Mouse (Mus musculus) adrenal gland, adult 10 weeks (tissue): Measurements from ENCODE around the gene Fra10ac1. TPM values are rescaled to one million over a fixed set of nuclear protein-coding genes. Genes with fewer than 3 reads are reported as not detected.

Source experiments
- polyA plus RNA-seq: library from polyadenylated mRNA; stranded (reverse); fragments of 350-450 nt; fragmentation: Illumina TruSeq; extraction: RNeasy Lipid Tissue Mini Kit (QIAGEN cat#74804); gene quantifications from one replicate; pipeline ENCODE4 v1.2.3, GENCODE M21; 2014; ENCODE audit warnings: low read depth, low replicate concordance

The Fra10ac1 gene
- 62.7 TPM for polyA plus RNA-seq

GRCm38 (mm10) chr19:38223905-38224684 is at the start of gene Fra10ac1:
Fra10ac1 (minus strand) TSS chr19:38224156.

GRCm38 (mm10) chr19:38264505-38265500 is 40.8 kb upstream of the Fra10ac1 start, which contains the start of gene Lgi1:
Lgi1 (plus strand) TSS chr19:38264536.

Other genes with a start within 250 kb of the Fra10ac1 start
- gene Myof, start 180.6 kb downstream of the Fra10ac1 start, polyA plus RNA-seq = 42.1 TPM
- gene Cep55, start 169.1 kb downstream of the Fra10ac1 start, polyA plus RNA-seq = 5.0 TPM
- gene Ffar4, start 127.1 kb downstream of the Fra10ac1 start, polyA plus RNA-seq = 1.5 TPM
- 28.3 TPM for gene Rbp4, start 98.9 kb downstream of the Fra10ac1 start, polyA plus RNA-seq
- not detected for gene Pde6c, start 91.4 kb downstream of the Fra10ac1 start, polyA plus RNA-seq
- 4.5 TPM for gene Lgi1, start 40.4 kb upstream of the Fra10ac1 start, polyA plus RNA-seq
- 47.8 TPM for gene Slc35g1, start 171.8 kb upstream of the Fra10ac1 start, polyA plus RNA-seq